Comparison of ENCODE assay signal across 9 mouse cellular contexts in genomic region chr19:32869053-32869680, GRCm38 (mm10).
A peak's percentile ranks its signal among the peaks of the same experiment; 100 is the strongest.
DNase-seq lines count a peak whose midpoint lies in the region; ATAC-seq and TF ChIP-seq lines count a peak whose summit lies in the region.
"Had no signal": no experiment of that assay in that cellular context is flagged by ENCODE, and none has a peak within 500 bp of the region (broad histone marks: within the 10 kb centered on the region; RNA-seq: fewer than 3 reads in every experiment).

No protein-coding gene starts in this region.

- H3K4me1 ChIP-seq in spleen, adult 2 months (ENCODE audit: control insufficient read depth, insufficient read depth, insufficient read length): peaks cover 4% of the 10 kb centered on the region; the same call in 1 of the 2 replicates
- H3K4me1 ChIP-seq in lung, embryonic 16.5 days (replicated peaks; ENCODE audit: control insufficient read depth, insufficient read depth, low read length): peaks cover 4% of the 10 kb centered on the region; the same call in 1 of the 2 replicates

- no peaks in the 10 kb centered on the region for H3K27me3 ChIP-seq in spleen, adult 2 months (ENCODE audit: control insufficient read depth, insufficient read depth, low read length)
- no peaks in the 10 kb centered on the region for H3K27me3 ChIP-seq in lung, embryonic 16.5 days (ENCODE audit: control insufficient read depth, insufficient read depth, low read depth, low read length)

- peak; percentile 31 for DNase-seq in adrenal gland, postnatal 10 days
- no peak for DNase-seq in adrenal gland, postnatal 25 days
- no peak for DNase-seq in spleen, adult 2 months (ENCODE audit: low read depth in 1 of 2, low spot score in 2 of 2)
- DNase-seq in spleen, adult 12 weeks (ENCODE audit: low spot score): no peak
- DNase-seq in urinary bladder, postnatal 36 days (ENCODE audit: low spot score in 2 of 2): peak; percentile 15 to 47
- DNase-seq in right cerebral cortex, postnatal 4 days: no peak

- no peak for TF ChIP-seq CTCF in spleen, adult 2 months (IDR thresholded peaks at IDR 0.05; ENCODE audit: extremely low read depth, insufficient read depth, insufficient read length, insufficient replicate concordance)

- H3K4me3 ChIP-seq in spleen, adult 2 months (ENCODE audit: extremely low read depth, insufficient read depth, insufficient read length): no peak overlapping the region
- H3K4me3 ChIP-seq in lung, embryonic 16.5 days (ENCODE audit: low read length): no peak overlapping the region

- H3K36me3 ChIP-seq in spleen, adult 2 months (ENCODE audit: control insufficient read depth, insufficient read depth, low read length): no peaks in the 10 kb centered on the region
- no peaks in the 10 kb centered on the region for H3K36me3 ChIP-seq in lung, embryonic 16.5 days (ENCODE audit: control insufficient read depth, insufficient read depth, low read length)

- no peaks in the 10 kb centered on the region for H3K9me3 ChIP-seq in lung, embryonic 16.5 days (ENCODE audit: control insufficient read depth, low read length)

- no peak overlapping the region for H3K9ac ChIP-seq in lung, embryonic 16.5 days (ENCODE audit: low read length)

- ATAC-seq in lung, embryonic 16.5 days (ENCODE audit: low read depth): peak; percentile 49; the same call in 1 of the 2 replicates
- ATAC-seq in activated CD4-positive, CD25-positive, alpha-beta regulatory T cell, adult 4 months: no peak

- 27% methylated on average over 10 of the region's 10 CpGs for WGBS in spleen, adult 2 months
- WGBS in lung, embryonic 16.5 days: 30% methylated on average over 10 of the region's 10 CpGs

- H3K27ac ChIP-seq in spleen, adult 2 months (ENCODE audit: insufficient read depth, low read length): peak overlapping the region; percentile 11; the same call in 1 of the 2 replicates
- no peak overlapping the region for H3K27ac ChIP-seq in lung, embryonic 16.5 days (ENCODE audit: low read length)
- H3K27ac ChIP-seq: kidney, postnatal 0 days had no signal

- TF ChIP-seq POLR2A in spleen, adult 2 months (IDR thresholded peaks at IDR 0.05; ENCODE audit: low read depth, low read length): no peak

- 0 out of 2 replicates have a peak overlapping the region, but pooled peaks have one; percentile 2 for H3K4me2 ChIP-seq in lung, embryonic 16.5 days (ENCODE audit: low read depth, low read length)

Comparison
In these comparisons a context has a peak if more than half of its experiments do, and no peak if none do; other contexts are left out.
1. DNase-seq: peak in adrenal gland, postnatal 10 days (single experiment) and urinary bladder, postnatal 36 days (2 of 2); none in adrenal gland, postnatal 25 days (single experiment), spleen, adult 2 months (0 of 2), spleen, adult 12 weeks (single experiment) and right cerebral cortex, postnatal 4 days (single experiment).